Mouse (Mus musculus): Measurements from ENCODE around the gene Mad1l1.

- TF ChIP-seq CTCF (IDR thresholded peaks at IDR 0.05; ENCODE audit: control insufficient read depth, insufficient read depth, low read length) (peak; percentile 19; the same call in 1 of the 2 replicates), POLR2A (IDR thresholded peaks at IDR 0.05; ENCODE audit: borderline replicate concordance, control insufficient read depth, low read depth, low read length) (no peak)
These were observed 279.2 kb downstream of the Mad1l1 start for GRCm38 (mm10) chr5:140042002-140042611.

Data from bone marrow, adult 2 months (tissue).